Mouse (Mus musculus) heart, embryonic 16.5 days (tissue): ENCODE data around the gene Cgrrf1. TPM values are rescaled to one million over a fixed set of nuclear protein-coding genes. Genes with fewer than 3 reads are reported as not detected.

Experiments
- ATAC-seq: fragments of 200-750 bp; cut with Nextera tagmentation; replicated peaks from 2 replicates; pipeline ENCODE4 v1.8.0; 2017; ENCODE audit warnings: moderate number of reproducible peaks; ENCODE audit not compliant: insufficient read depth, low FRiP score; ENCODE audit errors: extremely low read depth
- H3K27ac ChIP-seq: fragments of 300-500 bp; sonication (generic); 2 replicates; pipeline ENCODE4 v1.5.1; 2014; ENCODE audit warnings: mild to moderate bottlenecking, low read length, control low read depth, moderate library complexity
- H3K27me3 ChIP-seq: fragments of 300-500 bp; sonication (generic); 2 replicates; pipeline ENCODE4 v1.6.1; 2014; ENCODE audit warnings: low read length, mixed read lengths; ENCODE audit not compliant: control insufficient read depth, insufficient read depth
- H3K36me3 ChIP-seq: fragments of 300-500 bp; sonication (generic); 2 replicates; pipeline ENCODE4 v1.6.1; 2014; ENCODE audit not compliant: control insufficient read depth, insufficient read depth
- H3K4me1 ChIP-seq: fragments of 300-500 bp; sonication (generic); 2 replicates; pipeline ENCODE4 v1.6.1; 2014; ENCODE audit warnings: low read length, mixed read lengths; ENCODE audit not compliant: control insufficient read depth, insufficient read depth
- H3K4me2 ChIP-seq: fragments of 300-500 bp; sonication (generic); 2 replicates; pipeline ENCODE4 v1.6.1; 2014; ENCODE audit warnings: low read depth, mild to moderate bottlenecking, control low read depth, low read length
- H3K4me3 ChIP-seq: fragments of 300-500 bp; sonication (generic); 2 replicates; pipeline ENCODE4 v1.5.1; 2014; ENCODE audit warnings: mild to moderate bottlenecking, control low read depth, low read length
- H3K9ac ChIP-seq: fragments of 300-500 bp; sonication (generic); 2 replicates; pipeline ENCODE4 v1.6.1; 2014; ENCODE audit warnings: low read length, control low read depth
- H3K9me3 ChIP-seq: fragments of 300-500 bp; sonication (generic); replicated peaks from 2 replicates; pipeline ENCODE4 v1.6.1; 2016; ENCODE audit warnings: low read length; ENCODE audit not compliant: control insufficient read depth
- WGBS: fragments of 180-500 bp; shearing (Covaris S2); extraction: QIAGEN DNeasy Blood & Tissue Kit; methylation state at CpG from one replicate; pipeline ENCODE4 v1.1.7; 2014; 5-methylcytosine and 5-hydroxymethylcytosine counted together
- polyA plus RNA-seq: library from polyadenylated mRNA; unstranded; fragments of >200 nt; fragmentation: Nextera tagmentation; extraction: Ambion mirVana; gene quantifications from 2 replicates; pipeline ENCODE4 v1.2.1, GENCODE M21; 2015

The Cgrrf1 gene
- polyA plus RNA-seq, 1 experiment from 2014 or later = 28.4 TPM

- H3K9ac ChIP-seq = no peak overlapping the region
- no peaks in the 10 kb centered on the region for H3K9me3 ChIP-seq
- H3K4me1 ChIP-seq = no peaks in the 10 kb centered on the region
- peaks cover 6% of the 10 kb centered on the region for H3K36me3 ChIP-seq
- 87% methylated on average over 11 of the region's 11 CpGs for WGBS
- no peak overlapping the region for H3K4me2 ChIP-seq
- no peaks in the 10 kb centered on the region for H3K27me3 ChIP-seq
- H3K4me3 ChIP-seq = no peak overlapping the region
- no peak overlapping the region for H3K27ac ChIP-seq
- ATAC-seq = no peak
Observed at GRCm38 (mm10) chr14:46845706-46846105, 13.8 kb downstream of the Cgrrf1 start.

GRCm38 (mm10) chr14:46848063-46848590, 16.2 kb downstream of the Cgrrf1 start:
- Histone ChIP-seq H3K4me1 (no peaks in the 10 kb centered on the region), H3K4me2 (no peak overlapping the region), H3K27ac (no peak overlapping the region), H3K36me3 (no peaks in the 10 kb centered on the region), H3K27me3 (no peaks in the 10 kb centered on the region), H3K9ac (no peak overlapping the region), H3K4me3 (no peak overlapping the region), H3K9me3 (no peaks in the 10 kb centered on the region)
- 76% methylated on average over 4 of the region's 4 CpGs for WGBS
- no peak for ATAC-seq

GRCm38 (mm10) chr14:46848736-46849135, 16.8 kb downstream of the Cgrrf1 start:
- no peaks in the 10 kb centered on the region for H3K27me3 ChIP-seq
- no peak overlapping the region for H3K9ac ChIP-seq
- no peaks in the 10 kb centered on the region for H3K36me3 ChIP-seq
- H3K4me1 ChIP-seq = no peaks in the 10 kb centered on the region
- H3K9me3 ChIP-seq = no peaks in the 10 kb centered on the region
- H3K4me2 ChIP-seq = no peak overlapping the region
- no peak overlapping the region for H3K27ac ChIP-seq
- 83% methylated on average over 5 of the region's 5 CpGs for WGBS
- no peak overlapping the region for H3K4me3 ChIP-seq
- ATAC-seq = no peak

GRCm38 (mm10) chr14:46849769-46850168, 17.8 kb downstream of the Cgrrf1 start:
- Histone ChIP-seq H3K4me2 (no peak overlapping the region), H3K9me3 (no peaks in the 10 kb centered on the region), H3K4me3 (no peak overlapping the region), H3K27ac (no peak overlapping the region), H3K27me3 (no peaks in the 10 kb centered on the region), H3K36me3 (peaks cover 7% of the 10 kb centered on the region; the same call in 1 of the 2 replicates), H3K4me1 (no peaks in the 10 kb centered on the region), H3K9ac (no peak overlapping the region)
- 86% methylated on average over 1 of the region's 1 CpGs for WGBS
- no peak for ATAC-seq

- Histone ChIP-seq H3K27ac (no peak overlapping the region), H3K4me1 (no peaks in the 10 kb centered on the region), H3K36me3 (peaks cover 10% of the 10 kb centered on the region; the same call in 1 of the 2 replicates), H3K4me2 (no peak overlapping the region), H3K27me3 (no peaks in the 10 kb centered on the region), H3K9ac (no peak overlapping the region), H3K4me3 (no peak overlapping the region), H3K9me3 (no peaks in the 10 kb centered on the region)
- no peak for ATAC-seq
- WGBS = 60% methylated on average over 11 of the region's 11 CpGs
Observed at GRCm38 (mm10) chr14:46853677-46854076, 21.8 kb downstream of the Cgrrf1 start.

GRCm38 (mm10) chr14:46862922-46863321, 31.0 kb downstream of the Cgrrf1 start:
- no peaks in the 10 kb centered on the region for H3K4me1 ChIP-seq
- no peak overlapping the region for H3K27ac ChIP-seq
- no peaks in the 10 kb centered on the region for H3K9me3 ChIP-seq
- WGBS = 92% methylated on average over 5 of the region's 5 CpGs
- H3K27me3 ChIP-seq = no peaks in the 10 kb centered on the region
- no peak for ATAC-seq
- H3K4me2 ChIP-seq = no peak overlapping the region
- H3K4me3 ChIP-seq = no peak overlapping the region
- H3K9ac ChIP-seq = no peak overlapping the region
- H3K36me3 ChIP-seq = no peaks in the 10 kb centered on the region

DNA sequence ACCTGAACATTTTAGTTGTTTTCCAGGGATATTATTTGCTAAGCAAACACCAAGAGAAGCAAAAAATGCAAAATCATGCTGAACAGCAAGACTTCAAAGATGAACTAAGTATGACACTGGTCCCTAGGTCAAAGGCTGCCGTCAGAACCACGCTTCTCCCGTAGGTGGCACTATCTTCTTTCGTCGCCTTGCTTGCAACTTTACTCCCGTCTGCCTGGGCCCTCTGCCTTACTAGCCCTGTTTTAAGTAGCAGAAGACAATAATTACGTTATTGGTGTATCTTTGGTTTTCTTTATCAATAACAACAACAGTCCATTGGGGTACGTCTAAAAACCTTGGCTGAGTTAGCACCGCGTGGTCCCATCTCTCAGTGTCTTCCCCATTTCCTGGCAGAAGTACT, 49.0 kb downstream of the Cgrrf1 start:
- WGBS = 4% methylated on average over 10 of the region's 10 CpGs

DNA sequence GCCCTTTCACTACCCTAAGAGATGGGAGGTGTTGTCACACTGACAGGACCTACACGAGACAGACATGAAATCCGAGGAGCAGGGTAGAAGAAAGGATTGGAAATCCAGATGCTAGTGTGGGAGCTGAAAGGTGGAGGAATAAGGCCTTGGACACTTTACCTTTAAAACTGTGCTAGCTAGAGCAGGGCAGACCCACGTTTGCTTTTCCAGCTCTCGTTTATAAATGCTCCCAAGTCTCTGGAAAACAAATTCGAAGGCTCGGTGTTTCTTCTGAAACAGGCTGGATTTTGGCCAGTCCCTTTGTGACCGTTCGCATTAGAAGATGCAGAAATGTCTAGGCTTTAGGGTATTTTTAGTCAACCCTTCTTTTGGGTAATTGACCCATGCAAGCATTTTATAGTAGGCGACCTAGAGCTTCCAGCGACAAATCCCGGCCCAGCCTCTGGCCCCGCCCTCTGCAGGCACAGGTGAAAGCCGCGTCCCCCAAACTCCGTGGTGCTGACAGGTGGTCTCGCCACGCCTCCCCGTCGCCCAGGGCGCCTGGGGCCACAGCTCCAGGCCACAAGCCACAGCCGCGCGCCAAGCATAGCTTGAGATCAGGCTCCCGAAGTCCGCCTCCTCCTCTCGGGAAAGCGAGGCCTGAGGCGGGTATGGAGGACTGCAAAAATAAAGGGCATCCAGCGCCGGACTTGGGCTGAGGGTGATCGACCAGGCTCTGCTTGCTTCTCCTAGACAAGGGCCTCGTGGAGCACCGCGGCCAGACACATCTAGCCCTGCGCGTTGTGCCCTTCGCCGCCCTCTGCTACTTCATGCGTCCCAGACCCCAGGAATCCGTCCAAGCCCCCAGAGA, 49.9 kb downstream of the Cgrrf1 start:
- peak; percentile 2; the same call in 1 of the 2 replicates for ATAC-seq
- H3K4me1 ChIP-seq = peaks cover 17% of the 10 kb centered on the region
- peak overlapping the region; percentile 87 for H3K4me3 ChIP-seq
- 6% methylated on average over 40 of the region's 40 CpGs for WGBS
- H3K9me3 ChIP-seq = no peaks in the 10 kb centered on the region
- peak overlapping the region; percentile 92 for H3K4me2 ChIP-seq
- peak overlapping the region; percentile 99 for H3K27ac ChIP-seq
- H3K27me3 ChIP-seq = no peaks in the 10 kb centered on the region
- H3K9ac ChIP-seq = peak overlapping the region; percentile 95
- H3K36me3 ChIP-seq = 0 out of 2 replicates have a peak, but pooled peaks cover under 1% of the 10 kb centered on the region

More for the DNA sequence above, 49.0 kb downstream of the Cgrrf1 start:
- no peaks in the 10 kb centered on the region for H3K9me3 ChIP-seq
- H3K4me1 ChIP-seq = peaks cover 12% of the 10 kb centered on the region
- peak overlapping the region; percentile 87 for H3K4me3 ChIP-seq
- H3K27me3 ChIP-seq = no peaks in the 10 kb centered on the region
- no peaks in the 10 kb centered on the region for H3K36me3 ChIP-seq
- ATAC-seq = no peak
- peak overlapping the region; percentile 92 for H3K4me2 ChIP-seq
- H3K27ac ChIP-seq = no peak overlapping the region; the same call in 1 of the 2 replicates
- H3K9ac ChIP-seq = peak overlapping the region; percentile 30; the same call in 1 of the 2 replicates

DNA sequence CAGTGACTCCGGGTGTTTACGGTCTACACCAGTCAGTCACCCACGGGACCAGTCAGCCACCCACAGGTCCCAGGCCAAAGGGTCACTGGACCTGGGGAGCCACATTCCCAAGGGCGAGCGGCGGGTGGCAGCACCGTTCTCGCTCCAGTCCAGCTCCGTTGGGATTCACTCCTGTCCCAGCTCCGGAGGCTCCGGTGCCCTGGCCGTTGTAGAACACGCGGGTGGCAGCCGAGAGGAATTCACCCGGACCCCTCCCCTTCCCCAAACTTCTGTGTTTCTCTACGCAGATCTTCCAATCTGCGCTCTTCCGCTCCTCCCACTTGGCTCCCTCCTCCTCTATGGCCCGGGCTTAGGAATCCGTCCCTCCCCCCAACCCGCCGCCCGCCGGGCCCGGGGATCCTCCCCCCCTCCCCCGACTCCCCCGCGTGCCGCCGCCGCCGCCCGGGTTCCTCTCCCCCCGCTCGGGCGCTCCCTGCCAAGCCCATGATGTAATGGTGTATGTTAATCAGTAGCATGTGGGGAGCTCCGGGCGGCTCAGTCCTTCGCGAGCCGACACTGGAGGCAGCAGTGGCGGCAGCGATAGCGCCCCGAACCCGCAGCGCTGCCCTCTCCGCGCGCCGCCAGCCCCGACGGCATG, 50.6 kb downstream of the Cgrrf1 start, which contains the start of gene Samd4:
Gene Samd4, plus strand, starts transcription at position 424 of the 637 bp plus-strand sequence.
- H3K27ac ChIP-seq = peak within 1 kb of the TSS; percentile 99
- H3K36me3 ChIP-seq = 0 out of 2 replicates have a peak, but pooled peaks cover 4% of the 10 kb centered on the region
- H3K4me2 ChIP-seq = peak within 1 kb of the TSS; percentile 92
- peaks cover 24% of the 10 kb centered on the region for H3K4me1 ChIP-seq
- H3K9me3 ChIP-seq = no peaks in the 10 kb centered on the region
- peak within 1 kb of the TSS; percentile 95 for H3K9ac ChIP-seq
- H3K4me3 ChIP-seq = peak within 1 kb of the TSS; percentile 87
- WGBS = 2% methylated on average over 51 of the region's 54 CpGs
- peak; percentile 81 for ATAC-seq
- H3K27me3 ChIP-seq = no peaks in the 10 kb centered on the region
